ENCODE assay signal across 8 mouse cellular contexts in the genomic region with DNA sequence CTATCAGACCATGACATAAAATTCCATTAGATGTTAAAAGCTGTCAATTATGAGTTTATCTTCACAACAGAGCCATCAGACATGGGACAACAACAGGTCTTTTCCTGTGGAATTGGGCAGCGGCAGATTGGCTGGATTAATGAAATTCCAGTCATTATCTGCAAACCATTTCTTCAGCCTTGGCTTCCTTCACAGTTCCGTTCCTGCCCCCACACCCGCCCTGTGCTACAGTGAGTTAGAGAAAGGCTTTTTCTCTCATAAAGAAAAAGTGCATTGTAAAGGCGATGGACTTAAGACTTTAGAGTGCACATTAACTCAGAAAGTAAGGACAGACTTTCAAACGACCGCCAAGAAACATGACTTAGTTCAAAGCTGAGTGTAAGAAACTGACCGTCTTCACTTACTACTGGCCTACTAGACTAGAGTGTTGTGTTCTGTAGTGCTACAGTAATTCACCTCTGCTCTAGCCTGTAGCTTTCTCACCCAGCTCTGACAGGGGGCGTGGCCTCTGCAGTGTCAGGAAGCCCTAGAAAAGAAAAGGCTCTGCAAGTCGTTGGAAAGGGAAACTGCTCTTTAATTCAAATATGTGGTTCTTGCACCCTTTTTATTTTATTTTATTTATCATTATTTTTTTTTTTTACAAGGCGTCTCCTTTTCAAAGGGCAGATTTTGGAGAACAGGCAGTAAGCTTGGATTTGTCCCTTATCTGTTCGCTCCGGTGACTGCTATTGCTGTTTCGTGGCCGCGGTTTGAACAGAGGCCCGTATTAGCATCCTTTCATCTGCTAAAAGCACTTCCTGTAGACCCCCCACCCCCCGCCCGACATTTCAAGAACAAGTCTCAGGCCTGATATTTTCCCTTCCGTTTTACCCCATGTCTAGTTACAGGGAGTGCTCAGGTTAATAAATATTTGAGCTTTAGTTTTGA. TPM values are rescaled to one million over a fixed set of nuclear protein-coding genes. Genes with fewer than 3 reads are reported as not detected.
DNase-seq lines count a peak whose midpoint lies in the region; ATAC-seq lines count a peak whose summit lies in the region.
"Had no signal": no experiment of that assay in that cellular context is flagged by ENCODE, and none has a peak within 500 bp of the region (broad histone marks: within the 10 kb centered on the region; RNA-seq: fewer than 3 reads in every experiment).

No protein-coding gene starts in this region.

- H3K4me1 ChIP-seq in heart, embryonic 11.5 days (ENCODE audit: control insufficient read depth, insufficient read depth, low read length), result peaks cover 4% of the 10 kb centered on the region

- peak; percentile 61; the same call in 1 of the 2 replicates for ATAC-seq in heart, embryonic 11.5 days (replicated peaks; ENCODE audit: insufficient number of reproducible peaks, low FRiP score, low TSS enrichment)
- ATAC-seq in megakaryocyte, adult 5-6 weeks (ENCODE audit: poor library complexity, severe bottlenecking), result peak; percentile 62; the same call in 1 of the 2 replicates

- H3K9ac ChIP-seq in heart, embryonic 11.5 days (ENCODE audit: low read depth, low read length), result no peak overlapping the region

- H3K9me3 ChIP-seq in heart, embryonic 11.5 days (replicated peaks; ENCODE audit: control insufficient read depth, low read length), result no peaks in the 10 kb centered on the region

- DNase-seq in MEL-GATA-1-ER (ENCODE audit: extremely low read depth, low read depth), result peak; percentile 39
- peak; percentile 10 to 27 for DNase-seq in adrenal gland, postnatal 36 days
- DNase-seq in kidney, adult 8-10 months, result peak; percentile 15 to 16
- DNase-seq in thymus, postnatal 4 days, result peak; percentile 65
- DNase-seq in frontal cortex, postnatal 14 days (ENCODE audit: low spot score in 2 of 2), result no peak

- no peak overlapping the region; the same call in 1 of the 2 replicates for H3K27ac ChIP-seq in heart, embryonic 11.5 days (ENCODE audit: low read depth, low read length)

- peak overlapping the region; percentile 49 for H3K4me2 ChIP-seq in heart, embryonic 11.5 days

- H3K36me3 ChIP-seq in heart, embryonic 11.5 days (ENCODE audit: control insufficient read depth, insufficient read depth, low read length), result no peaks in the 10 kb centered on the region

- WGBS in heart, embryonic 11.5 days (ENCODE audit: insufficient replicate concordance), result 32% methylated on average over 19 of the region's 19 CpGs

- no peaks in the 10 kb centered on the region for H3K27me3 ChIP-seq in heart, embryonic 11.5 days (ENCODE audit: control insufficient read depth, insufficient read depth, low read length)

- H3K4me3 ChIP-seq in heart, embryonic 11.5 days (ENCODE audit: low read depth, low read length), result peak overlapping the region; percentile 11
- H3K4me3 ChIP-seq: erythroblast, embryonic 14.5 days had no signal

RNA-seq across cellular contexts. Expression of gene Wdr20rt, which starts 33.2 kb away (rescaled TPM):
- not detected for total RNA-seq in adrenal gland, postnatal 36 days (2021)
- not detected in 2 replicates for polyA plus RNA-seq in heart, embryonic 11.5 days (2014; fragmentation: Nextera tagmentation; extraction: Ambion mirVana)
- not detected in 2 replicates for total RNA-seq in megakaryocyte, adult 5-6 weeks (2015)
- total RNA-seq in megakaryocyte, adult 5-6 weeks (2017), result not detected in 2 replicates
- polyA plus RNA-seq: erythroblast, embryonic 14.5 days had no signal

Comparison
In these comparisons a context has a peak if more than half of its experiments do, and no peak if none do; other contexts are left out.
1. DNase-seq: peak in MEL-GATA-1-ER (single experiment), adrenal gland, postnatal 36 days (2 of 2), kidney, adult 8-10 months (2 of 2) and thymus, postnatal 4 days (single experiment); none in frontal cortex, postnatal 14 days (0 of 2).